Mouse (Mus musculus) left cerebral cortex, adult 11 months (tissue): ENCODE results near the gene E330017A01Rik.
A peak's percentile ranks its signal among the peaks of the same experiment; 100 is the strongest.
"Not testable (repeated sequence)": the region's sequence is repeated elsewhere in the genome, so short reads cannot be mapped to it uniquely, and the experiment has no call there.

Experiments
- DNase-seq: peaks from one replicate; pipeline ENCODE4 v3.0.0; 2022; ENCODE audit warnings: low spot score

Gene E330017A01Rik

GRCm38 (mm10) chr16:58638689-58639175 lies at the start of gene E330017A01Rik:
TSS of gene E330017A01Rik (minus strand) at chr16:58638739.
- no peak for DNase-seq

GRCm38 (mm10) chr16:58685548-58686537 lies 47.3 kb upstream of the E330017A01Rik start:
- no peak for DNase-seq

- no peak for DNase-seq
Observed at GRCm38 (mm10) chr16:58684537-58684936, 46.0 kb upstream of the E330017A01Rik start.

- no peak for DNase-seq
Observed at GRCm38 (mm10) chr16:58683911-58684310, 45.4 kb upstream of the E330017A01Rik start.

GRCm38 (mm10) chr16:58682870-58683269 lies 44.3 kb upstream of the E330017A01Rik start:
- no peak for DNase-seq

GRCm38 (mm10) chr16:58682046-58682445 lies 43.5 kb upstream of the E330017A01Rik start:
- DNase-seq: no peak

GRCm38 (mm10) chr16:58678660-58679059 lies 40.1 kb upstream of the E330017A01Rik start:
- no peak for DNase-seq

- no peak for DNase-seq
Observed at GRCm38 (mm10) chr16:58677491-58677890, 39.0 kb upstream of the E330017A01Rik start.

- DNase-seq: no peak
Observed at GRCm38 (mm10) chr16:58676633-58677032, 38.1 kb upstream of the E330017A01Rik start.

GRCm38 (mm10) chr16:58676156-58676555 lies 37.6 kb upstream of the E330017A01Rik start:
- no peak for DNase-seq

GRCm38 (mm10) chr16:58675256-58675655 lies 36.7 kb upstream of the E330017A01Rik start:
- no peak for DNase-seq

GRCm38 (mm10) chr16:58673811-58674410 lies 35.4 kb upstream of the E330017A01Rik start:
- DNase-seq: no peak

GRCm38 (mm10) chr16:58672396-58672795 lies 33.9 kb upstream of the E330017A01Rik start:
- DNase-seq: no peak

- no peak for DNase-seq
Observed at GRCm38 (mm10) chr16:58671212-58671985, 32.9 kb upstream of the E330017A01Rik start.

GRCm38 (mm10) chr16:58670643-58671042 lies 32.1 kb upstream of the E330017A01Rik start:
- DNase-seq: no peak

GRCm38 (mm10) chr16:58669917-58670630 lies 31.5 kb upstream of the E330017A01Rik start, which contains the start of gene Cpox:
TSS of gene Cpox (plus strand) at chr16:58670292.
- peak; percentile 75 for DNase-seq

- no peak for DNase-seq
Observed at GRCm38 (mm10) chr16:58669264-58669663, 30.7 kb upstream of the E330017A01Rik start.

- DNase-seq: no peak
Observed at GRCm38 (mm10) chr16:58668586-58668985, 30.0 kb upstream of the E330017A01Rik start.

GRCm38 (mm10) chr16:58666681-58667080 lies 28.1 kb upstream of the E330017A01Rik start:
- not testable (repeated sequence) for DNase-seq

- DNase-seq: not testable (repeated sequence)
Observed at GRCm38 (mm10) chr16:58665137-58665536, 26.6 kb upstream of the E330017A01Rik start.

- no peak for DNase-seq
Observed at GRCm38 (mm10) chr16:58663816-58664215, 25.3 kb upstream of the E330017A01Rik start.
